Mouse (Mus musculus): ENCODE results near the gene Gfra1. TPM values are rescaled to one million over a fixed set of nuclear protein-coding genes. Genes with fewer than 3 reads are reported as not detected.

Gene Gfra1
- polyA plus RNA-seq, 1 experiment from 2014 or later = 39.6 TPM

DNA sequence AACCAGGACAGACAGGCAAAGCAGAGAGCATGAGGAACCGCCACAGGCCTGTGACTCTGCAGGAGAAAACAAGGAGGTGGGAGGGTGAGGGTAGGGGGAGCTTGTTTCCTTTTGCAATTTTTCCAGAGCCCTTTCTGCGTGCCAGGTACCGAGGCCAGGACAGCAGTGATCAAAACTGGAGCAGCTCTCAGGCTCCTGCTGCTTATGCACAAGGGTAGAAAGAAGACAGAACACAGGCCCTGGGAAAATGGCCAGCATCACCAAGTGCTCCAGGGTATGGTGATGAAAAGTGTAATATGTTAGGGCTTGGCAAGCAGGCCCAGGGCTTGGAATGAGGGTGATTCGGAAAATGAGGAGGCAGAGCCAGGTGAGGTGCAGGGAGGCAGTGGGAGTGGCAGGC, 269.2 kb downstream of the Gfra1 start:
- Histone ChIP-seq H3K4me3 (no peak overlapping the region), H3K4me2 (replicated peaks) (no peak overlapping the region), H3K27ac (replicated peaks) (no peak overlapping the region), H3K27me3 (no peaks in the 10 kb centered on the region), H3K9me3 (no peaks in the 10 kb centered on the region), H3K4me1 (no peaks in the 10 kb centered on the region), H3K9ac (replicated peaks) (no peak overlapping the region), H3K36me3 (no peaks in the 10 kb centered on the region)
- ATAC-seq (ENCODE audit: low FRiP score, low read depth) = no peak
- WGBS = 78% methylated on average over 4 of the region's 4 CpGs

Other genes with a start within 250 kb of the Gfra1 start
- gene Ccdc172, start 56.1 kb upstream of the Gfra1 start, polyA plus RNA-seq (2016; fragmentation: Nextera tagmentation; extraction: Ambion mirVana) = not detected in 2 replicates
- gene Pnlip, start 196.6 kb upstream of the Gfra1 start, polyA plus RNA-seq (2016; fragmentation: Nextera tagmentation; extraction: Ambion mirVana) = not detected in 2 replicates